Mouse (Mus musculus): ENCODE data around the gene Gm20517. TPM values are rescaled to one million over a fixed set of nuclear protein-coding genes. Genes with fewer than 3 reads are reported as not detected.

Gene Gm20517
- polyA plus RNA-seq, 1 experiment: not detected

DNA sequence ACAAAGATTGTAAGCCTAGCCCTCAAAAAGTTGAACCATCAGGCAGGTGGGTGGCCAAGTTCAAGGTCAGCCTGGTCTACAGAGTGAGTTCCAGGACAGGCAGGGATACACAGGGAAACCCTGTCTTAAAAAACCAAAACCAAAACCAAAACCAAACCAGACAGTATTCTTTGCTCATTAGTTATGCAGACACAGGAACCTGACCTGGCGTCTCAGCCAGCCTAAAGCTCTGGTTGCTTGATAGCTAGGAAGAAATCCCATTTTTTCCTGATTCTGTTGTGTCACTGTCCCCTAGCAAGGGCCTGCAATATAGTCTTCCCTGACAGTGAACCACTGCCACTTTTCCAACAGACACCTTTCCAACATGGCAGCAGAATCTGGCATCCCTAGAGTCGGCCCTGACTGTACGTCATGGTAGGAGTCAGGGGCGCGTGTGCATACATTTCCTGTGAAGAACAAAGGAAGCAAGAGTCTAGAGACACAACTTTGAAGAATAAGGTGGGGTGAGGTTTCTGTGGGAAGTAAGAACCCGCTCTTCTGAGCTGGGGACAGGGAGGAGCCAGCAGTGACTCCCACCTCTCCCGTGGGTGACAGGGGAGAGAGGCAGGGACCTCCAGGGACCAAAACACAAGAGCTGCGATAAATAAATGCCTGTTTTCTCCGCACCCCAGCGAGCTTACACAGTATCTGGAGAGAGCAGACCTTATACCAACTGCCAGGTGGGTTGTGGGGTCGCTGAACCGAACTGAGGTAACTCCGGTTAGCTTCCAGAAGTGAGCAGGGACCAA lies 10.6 kb upstream of the Gm20517 start:
- Histone ChIP-seq H3K4me1 (ENCODE audit: control insufficient read depth, insufficient read depth, low read length) (peaks cover 16% of the 10 kb centered on the region), H3K27ac (ENCODE audit: insufficient read depth, low read depth, low read length) (no peak overlapping the region), H3K4me3 (ENCODE audit: insufficient read depth, low read depth, low read length) (no peak overlapping the region)
- no peak for TF ChIP-seq POLR2A (IDR thresholded peaks at IDR 0.05; ENCODE audit: insufficient read depth, low read depth, low read length)
- no peak for TF ChIP-seq CTCF (IDR thresholded peaks at IDR 0.05; ENCODE audit: insufficient read depth, low read depth, low read length)
- 84% methylated on average over 13 of the region's 13 CpGs for WGBS

DNA sequence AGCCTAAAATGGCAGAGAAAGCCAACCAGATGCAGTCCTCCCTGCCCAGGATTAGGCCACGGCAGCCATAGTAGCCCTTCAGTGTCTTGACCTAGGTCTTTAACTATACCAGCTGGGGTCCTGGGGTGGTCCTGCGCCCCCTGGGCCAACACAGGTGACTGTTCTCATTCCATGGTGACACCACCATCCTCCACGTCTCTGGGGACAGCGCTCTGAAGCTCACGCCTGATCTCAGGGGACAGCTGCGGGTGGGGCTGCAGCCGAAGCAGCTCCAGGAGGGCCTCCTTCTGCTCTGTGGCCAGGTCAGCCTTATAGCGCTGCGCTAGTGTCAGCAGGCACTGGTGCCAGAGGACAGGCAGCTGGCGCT lies 10.0 kb upstream of the Gm20517 start:
- no peak for TF ChIP-seq CTCF (IDR thresholded peaks at IDR 0.05; ENCODE audit: insufficient read depth, low read depth, low read length)
- no peak for TF ChIP-seq POLR2A (IDR thresholded peaks at IDR 0.05; ENCODE audit: insufficient read depth, low read depth, low read length)
- peaks cover 10% of the 10 kb centered on the region for H3K4me1 ChIP-seq (ENCODE audit: control insufficient read depth, insufficient read depth, low read length)
- 92% methylated on average over 10 of the region's 10 CpGs for WGBS
- no peak overlapping the region for H3K27ac ChIP-seq (ENCODE audit: insufficient read depth, low read depth, low read length)
- no peak overlapping the region for H3K4me3 ChIP-seq (ENCODE audit: insufficient read depth, low read depth, low read length)

DNA sequence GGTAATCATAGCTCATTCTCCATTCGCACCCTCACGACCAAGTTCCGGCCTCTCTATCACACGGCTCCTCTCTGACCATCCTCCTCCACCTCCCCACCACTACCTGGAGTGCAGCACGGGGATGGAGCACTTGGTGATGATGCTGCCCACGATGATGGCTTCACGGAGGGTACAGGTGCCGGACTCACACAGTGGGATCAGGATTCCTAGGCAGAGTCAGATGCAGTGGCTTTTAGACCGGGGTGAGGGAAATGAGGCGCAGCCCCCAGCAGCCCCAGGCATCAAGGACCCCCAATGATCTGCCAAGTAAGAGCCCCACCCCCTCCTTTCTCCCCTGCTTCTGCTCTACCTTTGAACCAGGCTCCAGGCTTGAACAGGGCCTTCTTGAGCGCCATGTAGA lies 9.1 kb upstream of the Gm20517 start:
- H3K4me1 ChIP-seq (ENCODE audit: control insufficient read depth, insufficient read depth, low read length): peaks cover 8% of the 10 kb centered on the region
- WGBS: 93% methylated on average over 11 of the region's 11 CpGs
- TF ChIP-seq POLR2A (IDR thresholded peaks at IDR 0.05; ENCODE audit: insufficient read depth, low read depth, low read length) (no peak), CTCF (IDR thresholded peaks at IDR 0.05; ENCODE audit: insufficient read depth, low read depth, low read length) (no peak)
- H3K27ac ChIP-seq (ENCODE audit: insufficient read depth, low read depth, low read length): no peak overlapping the region
- H3K4me3 ChIP-seq (ENCODE audit: insufficient read depth, low read depth, low read length): no peak overlapping the region

DNA sequence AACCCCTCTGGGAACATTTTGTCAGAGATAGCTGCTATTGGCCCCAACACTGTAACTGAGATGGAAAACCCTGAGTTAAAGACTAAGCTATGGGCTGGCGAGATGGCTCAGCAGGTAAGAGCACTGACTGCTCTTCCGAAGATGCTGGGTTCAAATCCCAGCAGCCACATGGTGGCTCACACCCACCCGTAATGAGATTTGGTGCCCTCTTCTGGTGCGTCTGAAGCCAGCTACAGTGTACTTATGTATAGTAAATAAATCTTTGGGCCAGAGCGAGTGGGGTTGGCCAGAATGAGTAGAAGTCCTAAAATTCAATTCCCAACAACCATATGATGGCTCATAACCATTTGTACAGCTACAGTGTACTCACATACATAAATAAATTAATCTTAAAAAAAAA lies 5.2 kb upstream of the Gm20517 start:
- H3K27ac ChIP-seq (ENCODE audit: insufficient read depth, low read depth, low read length): no peak overlapping the region
- H3K4me3 ChIP-seq (ENCODE audit: insufficient read depth, low read depth, low read length): no peak overlapping the region
- TF ChIP-seq POLR2A (IDR thresholded peaks at IDR 0.05; ENCODE audit: insufficient read depth, low read depth, low read length) (no peak), CTCF (IDR thresholded peaks at IDR 0.05; ENCODE audit: insufficient read depth, low read depth, low read length) (no peak)
- H3K4me1 ChIP-seq (ENCODE audit: control insufficient read depth, insufficient read depth, low read length): no peaks in the 10 kb centered on the region
- WGBS: 66% methylated on average over 5 of the region's 5 CpGs

DNA sequence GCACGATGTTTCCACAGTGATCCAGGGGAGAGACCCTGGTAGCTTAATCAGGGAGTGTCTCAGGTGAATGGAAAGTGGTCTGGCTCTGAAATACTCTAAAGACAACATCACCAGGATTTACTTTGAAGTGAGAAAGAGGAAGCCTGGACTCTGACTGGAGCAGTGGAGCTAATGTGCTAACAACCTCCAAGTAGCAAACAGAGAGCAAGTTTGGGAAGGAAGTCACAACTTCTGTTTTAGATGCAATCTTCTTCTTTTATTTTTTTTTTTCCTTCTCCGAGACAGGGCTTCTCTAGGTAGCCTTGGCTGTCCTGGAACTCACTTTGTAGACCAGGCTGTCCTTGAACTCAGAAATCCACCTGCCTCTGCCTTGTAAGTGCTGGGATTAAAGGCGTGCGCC lies 2.2 kb upstream of the Gm20517 start:
- Histone ChIP-seq H3K4me3 (ENCODE audit: insufficient read depth, low read depth, low read length) (no peak overlapping the region), H3K4me1 (ENCODE audit: control insufficient read depth, insufficient read depth, low read length) (peaks cover 10% of the 10 kb centered on the region), H3K27ac (ENCODE audit: insufficient read depth, low read depth, low read length) (no peak overlapping the region)
- TF ChIP-seq CTCF (IDR thresholded peaks at IDR 0.05; ENCODE audit: insufficient read depth, low read depth, low read length) (no peak), POLR2A (IDR thresholded peaks at IDR 0.05; ENCODE audit: insufficient read depth, low read depth, low read length) (no peak)
- 94% methylated on average over 4 of the region's 4 CpGs for WGBS

DNA sequence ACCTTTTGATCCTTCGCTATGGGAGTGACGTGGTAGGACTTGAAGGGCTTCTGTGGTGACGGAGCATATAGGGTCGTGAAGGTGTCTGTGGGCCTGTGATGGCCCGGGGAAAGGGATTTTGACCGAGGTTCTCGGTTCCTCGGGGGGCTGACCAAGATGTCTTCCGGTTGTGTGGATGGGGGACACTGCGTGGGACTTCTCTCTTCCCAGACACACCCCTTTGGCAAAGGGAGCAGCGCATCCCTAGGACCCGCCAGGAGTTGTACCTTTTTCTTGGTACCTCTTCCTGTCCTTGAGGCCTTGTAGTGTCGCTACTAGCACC lies 233 bp downstream of the Gm20517 start:
- peaks cover 10% of the 10 kb centered on the region for H3K4me1 ChIP-seq (ENCODE audit: control insufficient read depth, insufficient read depth, low read length)
- H3K27ac ChIP-seq (ENCODE audit: insufficient read depth, low read depth, low read length): no peak overlapping the region
- H3K4me3 ChIP-seq (ENCODE audit: insufficient read depth, low read depth, low read length): peak overlapping the region; percentile 67
- no peak for TF ChIP-seq CTCF (IDR thresholded peaks at IDR 0.05; ENCODE audit: insufficient read depth, low read depth, low read length)
- no peak; the same call in 1 of the 2 replicates for TF ChIP-seq POLR2A (IDR thresholded peaks at IDR 0.05; ENCODE audit: insufficient read depth, low read depth, low read length)
- under 1% methylated on average over 13 of the region's 13 CpGs for WGBS

DNA sequence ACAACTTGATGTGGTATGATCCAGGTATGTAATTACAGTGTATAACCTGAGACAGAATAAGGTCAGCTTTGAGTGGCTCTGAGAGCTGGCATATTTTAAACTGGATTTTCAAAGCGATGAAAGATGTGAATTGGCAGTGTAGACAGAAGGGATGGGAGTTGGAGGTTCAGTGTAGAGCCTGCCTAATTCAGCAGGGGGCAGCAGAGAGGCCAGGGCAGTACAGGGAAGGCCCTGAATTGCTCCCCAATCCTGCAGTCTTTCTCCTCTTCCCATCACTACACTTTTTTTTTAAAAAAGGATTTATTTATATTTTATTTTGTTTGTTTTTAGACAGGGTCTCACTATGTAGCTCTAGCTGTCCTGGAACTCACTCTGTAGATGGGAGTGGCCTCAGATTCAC lies 2.6 kb downstream of the Gm20517 start:
- 81% methylated on average over 1 of the region's 1 CpGs for WGBS
- H3K27ac ChIP-seq (ENCODE audit: insufficient read depth, low read depth, low read length): no peak overlapping the region
- H3K4me3 ChIP-seq (ENCODE audit: insufficient read depth, low read depth, low read length): no peak overlapping the region
- peaks cover 15% of the 10 kb centered on the region for H3K4me1 ChIP-seq (ENCODE audit: control insufficient read depth, insufficient read depth, low read length)
- no peak for TF ChIP-seq CTCF (IDR thresholded peaks at IDR 0.05; ENCODE audit: insufficient read depth, low read depth, low read length)
- TF ChIP-seq POLR2A (IDR thresholded peaks at IDR 0.05; ENCODE audit: insufficient read depth, low read depth, low read length): no peak

DNA sequence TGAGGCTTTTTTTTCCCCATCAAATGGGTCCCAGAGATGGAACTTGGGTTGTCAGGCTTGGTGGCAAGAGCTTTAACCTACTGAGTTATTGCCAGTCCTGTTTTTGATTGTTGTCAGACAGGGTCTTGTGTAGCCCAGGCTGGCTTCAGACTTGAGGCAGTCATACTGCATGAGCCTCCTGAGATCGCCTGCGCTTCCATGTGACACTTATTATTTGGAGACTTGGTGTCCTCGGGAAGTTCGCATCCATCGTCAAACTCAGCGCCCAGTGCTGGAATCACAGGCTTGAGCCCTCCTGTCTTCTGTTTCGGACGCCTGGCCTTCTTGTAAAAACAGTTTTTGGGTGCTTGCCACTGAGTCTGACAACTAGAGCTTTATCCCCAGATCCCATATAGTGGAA lies 4.7 kb downstream of the Gm20517 start:
- Histone ChIP-seq H3K4me3 (ENCODE audit: insufficient read depth, low read depth, low read length) (no peak overlapping the region), H3K4me1 (ENCODE audit: control insufficient read depth, insufficient read depth, low read length) (peaks cover 15% of the 10 kb centered on the region), H3K27ac (ENCODE audit: insufficient read depth, low read depth, low read length) (no peak overlapping the region)
- WGBS: 90% methylated on average over 8 of the region's 8 CpGs
- TF ChIP-seq CTCF (IDR thresholded peaks at IDR 0.05; ENCODE audit: insufficient read depth, low read depth, low read length) (no peak), POLR2A (IDR thresholded peaks at IDR 0.05; ENCODE audit: insufficient read depth, low read depth, low read length) (no peak)

DNA sequence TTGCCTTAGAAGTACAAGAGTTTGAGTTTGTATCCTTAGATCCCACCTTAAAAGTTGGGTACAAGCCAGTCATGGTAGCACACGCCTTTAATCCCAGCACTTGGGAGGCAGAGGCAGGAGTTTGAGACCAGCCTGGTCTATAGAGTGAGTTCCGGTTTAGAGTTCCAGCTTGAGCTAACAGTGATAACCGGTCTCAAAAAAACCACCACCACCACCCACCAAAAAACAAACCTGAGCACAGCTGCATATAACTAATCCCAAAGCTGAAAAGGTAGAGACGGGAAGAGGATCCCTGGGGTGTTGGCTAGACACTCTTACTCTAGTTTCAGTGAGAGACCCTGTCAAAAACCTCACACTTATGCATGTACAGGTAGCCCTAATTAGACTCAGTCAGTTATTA lies 5.3 kb downstream of the Gm20517 start:
- WGBS: 91% methylated on average over 4 of the region's 4 CpGs
- H3K4me1 ChIP-seq (ENCODE audit: control insufficient read depth, insufficient read depth, low read length): peaks cover 15% of the 10 kb centered on the region
- no peak overlapping the region for H3K27ac ChIP-seq (ENCODE audit: insufficient read depth, low read depth, low read length)
- no peak overlapping the region for H3K4me3 ChIP-seq (ENCODE audit: insufficient read depth, low read depth, low read length)
- TF ChIP-seq POLR2A (IDR thresholded peaks at IDR 0.05; ENCODE audit: insufficient read depth, low read depth, low read length): no peak
- TF ChIP-seq CTCF (IDR thresholded peaks at IDR 0.05; ENCODE audit: insufficient read depth, low read depth, low read length): no peak
